Mouse (Mus musculus): ENCODE data around the gene Cyp17a1.

GRCm38 (mm10) chr19:46617361-46617760 lies 55.6 kb downstream of the Cyp17a1 start:
- no peak for TF ChIP-seq CTCF (IDR thresholded peaks at IDR 0.05; ENCODE audit: control insufficient read depth, insufficient read depth, low read length)
- TF ChIP-seq POLR2A (IDR thresholded peaks at IDR 0.05; ENCODE audit: borderline replicate concordance, control insufficient read depth, low read depth, low read length): no peak
